Mouse (Mus musculus) olfactory bulb, adult 2 months (tissue): ENCODE data around the gene Adcy9.

ENCODE experiments used
- CTCF ChIP-seq: fragments of 200-500 bp; IDR thresholded peaks from 2 replicates; pipeline ENCODE4 v1.5.1; 2012; ENCODE audit warnings: low read depth, mild to moderate bottlenecking, low read length, moderate library complexity; ENCODE audit not compliant: insufficient read depth
- POLR2A ChIP-seq: fragments of 200-500 bp; IDR thresholded peaks from 2 replicates; pipeline ENCODE4 v1.6.1; 2012; ENCODE audit warnings: mild to moderate bottlenecking, low read depth, low read length, moderate library complexity; ENCODE audit not compliant: insufficient read depth

DNA sequence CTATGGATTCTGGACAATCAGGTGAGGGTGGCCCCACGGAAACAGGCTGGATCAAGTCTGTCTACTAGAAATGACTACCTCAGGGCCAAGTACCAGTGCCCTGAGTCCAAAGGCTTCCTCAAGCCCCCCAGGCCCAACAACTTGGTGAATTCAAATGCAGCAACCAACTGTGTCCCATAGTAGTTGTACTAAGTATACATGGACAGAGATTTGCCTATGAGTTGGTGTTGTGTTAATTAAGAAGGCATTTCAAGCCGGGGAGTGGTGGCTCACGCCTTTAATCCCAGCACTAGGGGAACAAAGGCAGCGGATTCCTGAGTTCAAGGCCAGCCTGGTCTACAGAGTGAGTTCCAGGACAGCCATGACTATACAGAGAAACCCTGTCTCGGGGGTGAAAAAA is 143.7 kb downstream of the Adcy9 start:
- TF ChIP-seq CTCF (no peak), POLR2A (no peak)
